In genomic region chr2:129197197-129197596, GRCm38 (mm10) we compare ENCODE assay signal across 10 mouse cellular contexts. TPM values are rescaled to one million over a fixed set of nuclear protein-coding genes. Genes with fewer than 3 reads are reported as not detected.
DNase-seq lines count a peak whose midpoint lies in the region; ATAC-seq lines count a peak whose summit lies in the region.
"Had no signal": no experiment of that assay in that cellular context is flagged by ENCODE, and none has a peak within 500 bp of the region (broad histone marks: within the 10 kb centered on the region; RNA-seq: fewer than 3 reads in every experiment).

No protein-coding gene starts in this region.

- peak overlapping the region; percentile 95; the same call in 1 of the 2 replicates for H3K27ac ChIP-seq in heart, embryonic 10.5 days
- H3K27ac ChIP-seq in neural tube, embryonic 12.5 days, result no peak overlapping the region
- no peak overlapping the region for H3K27ac ChIP-seq in limb, embryonic 15.5 days
- no peak overlapping the region for H3K27ac ChIP-seq in stomach, embryonic 15.5 days

- no peak overlapping the region for H3K9ac ChIP-seq in neural tube, embryonic 12.5 days
- no peak overlapping the region for H3K9ac ChIP-seq in limb, embryonic 15.5 days
- no peak overlapping the region for H3K9ac ChIP-seq in stomach, embryonic 15.5 days

- DNase-seq in heart, embryonic 10.5 days (ENCODE audit: low spot score), result no peak
- DNase-seq in heart, adult 18-20 months, result no peak
- no peak for DNase-seq in neural tube, embryonic 10.5 days (ENCODE audit: extremely low spot score, low spot score)
- no peak for DNase-seq in thymus, postnatal 36 days
- no peak for DNase-seq in gastrocnemius, adult 18-20 months (ENCODE audit: low spot score)
- DNase-seq: cerebellum, postnatal 10 days; gastrocnemius, postnatal 36 days had no signal

- H3K4me1 ChIP-seq in heart, embryonic 10.5 days, result peaks cover 18% of the 10 kb centered on the region
- peaks cover 18% of the 10 kb centered on the region for H3K4me1 ChIP-seq in neural tube, embryonic 12.5 days
- H3K4me1 ChIP-seq in limb, embryonic 15.5 days, result peaks cover 11% of the 10 kb centered on the region
- peaks cover 5% of the 10 kb centered on the region; the same call in 1 of the 2 replicates for H3K4me1 ChIP-seq in stomach, embryonic 15.5 days

- H3K9me3 ChIP-seq in heart, embryonic 10.5 days, result no peaks in the 10 kb centered on the region
- H3K9me3 ChIP-seq in neural tube, embryonic 12.5 days, result no peaks in the 10 kb centered on the region
- H3K9me3 ChIP-seq in limb, embryonic 15.5 days, result no peaks in the 10 kb centered on the region
- H3K9me3 ChIP-seq in stomach, embryonic 15.5 days, result no peaks in the 10 kb centered on the region

- no peak for ATAC-seq in neural tube, embryonic 12.5 days (ENCODE audit: low FRiP score, low read depth)
- ATAC-seq in limb, embryonic 15.5 days (ENCODE audit: insufficient number of reproducible peaks, low FRiP score, low TSS enrichment, low read depth), result no peak
- no peak for ATAC-seq in stomach, embryonic 15.5 days (ENCODE audit: insufficient read depth, low FRiP score, low read depth)

- H3K27me3 ChIP-seq in heart, embryonic 10.5 days (ENCODE audit: insufficient read depth, poor library complexity, severe bottlenecking), result no peaks in the 10 kb centered on the region
- H3K27me3 ChIP-seq in neural tube, embryonic 12.5 days (replicated peaks), result no peaks in the 10 kb centered on the region
- no peaks in the 10 kb centered on the region for H3K27me3 ChIP-seq in limb, embryonic 15.5 days
- no peaks in the 10 kb centered on the region for H3K27me3 ChIP-seq in stomach, embryonic 15.5 days (replicated peaks)

- 73% methylated on average over 5 of the region's 5 CpGs for whole genome bisulfite sequencing in heart, embryonic 10.5 days
- WGBS in neural tube, embryonic 12.5 days, result 55% methylated on average over 5 of the region's 5 CpGs
- 29% methylated on average over 5 of the region's 5 CpGs for WGBS in limb, embryonic 15.5 days
- WGBS in stomach, embryonic 15.5 days, result 63% methylated on average over 5 of the region's 5 CpGs

- peaks cover 19% of the 10 kb centered on the region for H3K36me3 ChIP-seq in heart, embryonic 10.5 days
- H3K36me3 ChIP-seq in neural tube, embryonic 12.5 days, result peaks cover 9% of the 10 kb centered on the region; the same call in 1 of the 2 replicates
- H3K36me3 ChIP-seq in limb, embryonic 15.5 days, result peaks cover 10% of the 10 kb centered on the region
- no peaks in the 10 kb centered on the region for H3K36me3 ChIP-seq in stomach, embryonic 15.5 days

- H3K4me3 ChIP-seq in heart, embryonic 10.5 days, result no peak overlapping the region
- H3K4me3 ChIP-seq in neural tube, embryonic 12.5 days, result no peak overlapping the region
- peak overlapping the region; percentile 86; the same call in 1 of the 2 replicates for H3K4me3 ChIP-seq in limb, embryonic 15.5 days
- H3K4me3 ChIP-seq in stomach, embryonic 15.5 days (replicated peaks), result no peak overlapping the region

- H3K4me2 ChIP-seq in neural tube, embryonic 12.5 days (replicated peaks), result peak overlapping the region; percentile 85
- peak overlapping the region; percentile 90; the same call in 1 of the 2 replicates for H3K4me2 ChIP-seq in limb, embryonic 15.5 days
- H3K4me2 ChIP-seq in stomach, embryonic 15.5 days, result peak overlapping the region; percentile 95

RNA-seq across cellular contexts. Expression of gene Slc20a1, which starts 1.4 kb away (rescaled TPM):
- 41.6 and 41.8 TPM in 2 replicates for polyA plus RNA-seq in heart, embryonic 10.5 days (2016; fragmentation: Nextera tagmentation; extraction: Ambion mirVana)
- total RNA-seq in heart, adult 18-20 months (2021), result 10 to 100 TPM; 12.4 to 13.9 TPM
- 48.5 and 50.0 TPM in 2 replicates for polyA plus RNA-seq in neural tube, embryonic 12.5 days (2016; fragmentation: Nextera tagmentation; extraction: Ambion mirVana)
- 21.6 and 22.3 TPM in 2 replicates for polyA plus RNA-seq in limb, embryonic 15.5 days (2015; fragmentation: Nextera tagmentation; extraction: Ambion mirVana)
- polyA plus RNA-seq in stomach, embryonic 15.5 days (2015; fragmentation: Nextera tagmentation; extraction: Ambion mirVana), result 26.8 and 29.4 TPM in 2 replicates
- total RNA-seq in gastrocnemius, adult 18-20 months (2021), result 10 to 100 TPM; 11.3 to 21.8 TPM
